Mouse (Mus musculus) MEL (cell line): ENCODE data around the gene Tab1.

Source experiments
- BHLHE40 ChIP-seq: IDR thresholded peaks from 2 replicates; pipeline ENCODE4 v1.6.1; 2012; ENCODE audit warnings: low read depth, mild to moderate bottlenecking, inconsistent platforms, low read length, improper control_type of control experiment, borderline replicate concordance
- CHD2 ChIP-seq: IDR thresholded peaks from 2 replicates; pipeline ENCODE4 v1.6.1; 2011; ENCODE audit warnings: low read length, improper control_type of control experiment
- CTCF ChIP-seq, 3 experiments: IDR thresholded peaks in 2 of 3; conservative IDR thresholded peaks in 1 of 3; 2 replicates each; pipeline ENCODE4 v1.5.1; 2011 to 2012; ENCODE audit warnings: low read length in 3 of 3, low read depth in 2 of 3, mild to moderate bottlenecking in 2 of 3, improper control_type of control experiment in 1 of 3, inconsistent platforms in 1 of 3, mixed read lengths in 1 of 3, moderate library complexity in 1 of 3; ENCODE audit not compliant: control insufficient read depth in 1 of 3, insufficient read depth in 1 of 3, poor library complexity in 1 of 3, severe bottlenecking in 1 of 3
- ELF1 ChIP-seq: IDR thresholded peaks from 2 replicates; pipeline ENCODE4 v1.6.1; 2014; ENCODE audit warnings: low read depth, mild to moderate bottlenecking, inconsistent platforms, low read length, improper control_type of control experiment, moderate library complexity
- EP300 ChIP-seq, 2 experiments: IDR thresholded peaks; 2 replicates each; pipeline ENCODE4 v1.6.1; 2011; ENCODE audit warnings: improper control_type of control experiment in 2 of 2, low read length in 2 of 2, low read depth in 1 of 2, mild to moderate bottlenecking in 1 of 2
- GATA1 ChIP-seq: IDR thresholded peaks from 2 replicates; pipeline ENCODE4 v1.6.1; 2011; ENCODE audit warnings: low read depth, low read length, improper control_type of control experiment
- JUND ChIP-seq: IDR thresholded peaks from 2 replicates; pipeline ENCODE4 v1.6.1; 2011; ENCODE audit warnings: low read depth, mild to moderate bottlenecking, improper control_type of control experiment, low read length
- MAZ ChIP-seq: IDR thresholded peaks from 2 replicates; pipeline ENCODE4 v1.6.1; 2012; ENCODE audit warnings: low read depth, mild to moderate bottlenecking, inconsistent platforms, low read length, improper control_type of control experiment
- MXI1 ChIP-seq: IDR thresholded peaks from 2 replicates; pipeline ENCODE4 v1.6.1; 2011; ENCODE audit warnings: mild to moderate bottlenecking, low read depth, low read length, improper control_type of control experiment
- POLR2A ChIP-seq, 2 experiments: IDR thresholded peaks; 2 replicates each; pipeline ENCODE4 v1.6.1; 2011 to 2012; ENCODE audit warnings: low read length in 2 of 2, mild to moderate bottlenecking in 2 of 2, control low read depth in 1 of 2, improper control_type of control experiment in 1 of 2, low read depth in 1 of 2, moderate library complexity in 1 of 2; ENCODE audit not compliant: control insufficient read depth in 1 of 2, insufficient read depth in 1 of 2, poor library complexity in 1 of 2
- TCF12 ChIP-seq: IDR thresholded peaks from 2 replicates; pipeline ENCODE4 v1.6.1; 2014; ENCODE audit warnings: low read depth, mild to moderate bottlenecking, inconsistent platforms, low read length, improper control_type of control experiment, moderate library complexity

- TF ChIP-seq JUND (no peak), POLR2A (IDR thresholded peaks at IDR 0.05; ENCODE audit: control insufficient read depth in 1 of 2, insufficient read depth in 1 of 2, low read depth in 1 of 2, low read length in 2 of 2, poor library complexity in 1 of 2) (no peak), CTCF (IDR thresholded peaks at IDR 0.05 in 2 of 3, conservative IDR thresholded peaks at IDR 0.05 in 1 of 3; ENCODE audit: control insufficient read depth in 1 of 3, insufficient read depth in 1 of 3, low read depth in 2 of 3, low read length in 3 of 3, poor library complexity in 1 of 3, severe bottlenecking in 1 of 3) (no peak), BHLHE40 (no peak), ELF1 (no peak), MAZ (no peak), CHD2 (no peak), EP300 (IDR thresholded peaks at IDR 0.05; ENCODE audit: low read depth in 1 of 2, low read length in 2 of 2) (no peak), TCF12 (no peak), MXI1 (no peak), GATA1 (no peak)
Measured at GRCm38 (mm10) chr15:80092041-80092441, 40.9 kb upstream of the Tab1 start.
